Mouse (Mus musculus): Measurements from ENCODE around the gene Selenbp1.
A peak's percentile ranks its signal among the peaks of the same experiment; 100 is the strongest.

GRCm38 (mm10) chr3:94948066-94948614 lies 15.3 kb downstream of the Selenbp1 start:
- TF ChIP-seq CTCF (IDR thresholded peaks at IDR 0.05; ENCODE audit: control insufficient read depth, insufficient read depth, low read length) (0 out of 2 replicates have a peak, but pooled peaks have one; percentile 13), POLR2A (IDR thresholded peaks at IDR 0.05; ENCODE audit: borderline replicate concordance, control insufficient read depth, low read depth, low read length) (no peak)
